Mouse (Mus musculus) forebrain, embryonic 11.5 days (tissue): Measurements from ENCODE around the gene Cfap54. TPM values are rescaled to one million over a fixed set of nuclear protein-coding genes. Genes with fewer than 3 reads are reported as not detected.

ENCODE experiments used
- ATAC-seq: fragments of 200-750 bp; cut with Nextera tagmentation; replicated peaks from 2 replicates; pipeline ENCODE4 v1.8.0; 2017; ENCODE audit warnings: moderate TSS enrichment; ENCODE audit not compliant: low FRiP score
- DNase-seq: peaks from one replicate; pipeline ENCODE4 v3.0.0-alpha.2; 2017; ENCODE audit warnings: low spot score
- H3K27ac ChIP-seq: fragments of 300-500 bp; sonication (generic); 2 replicates; pipeline ENCODE4 v1.5.1; 2014; ENCODE audit warnings: low read depth, low read length
- H3K27me3 ChIP-seq: fragments of 300-500 bp; sonication (generic); 2 replicates; pipeline ENCODE4 v1.6.1; 2014; ENCODE audit warnings: mild to moderate bottlenecking, low read length, mixed read lengths; ENCODE audit not compliant: control insufficient read depth, insufficient read depth
- H3K36me3 ChIP-seq: fragments of 300-500 bp; sonication (generic); 2 replicates; pipeline ENCODE4 v1.6.1; 2014; ENCODE audit warnings: mild to moderate bottlenecking, low read length, moderate library complexity, mixed read lengths; ENCODE audit not compliant: control insufficient read depth, insufficient read depth
- H3K4me1 ChIP-seq: fragments of 300-500 bp; sonication (generic); replicated peaks from 2 replicates; pipeline ENCODE4 v1.6.1; 2014; ENCODE audit warnings: low read length, mixed read lengths; ENCODE audit not compliant: control insufficient read depth, insufficient read depth
- H3K4me2 ChIP-seq: fragments of 300-500 bp; sonication (generic); 2 replicates; pipeline ENCODE4 v1.6.1; 2014; ENCODE audit warnings: low read depth, mild to moderate bottlenecking, low read length, moderate library complexity, mixed read lengths; ENCODE audit not compliant: severe bottlenecking
- H3K4me3 ChIP-seq: fragments of 300-500 bp; sonication (generic); 2 replicates; pipeline ENCODE4 v1.5.1; 2014; ENCODE audit warnings: low read depth, low read length
- H3K9ac ChIP-seq: fragments of 300-500 bp; sonication (generic); 2 replicates; pipeline ENCODE4 v1.6.1; 2014; ENCODE audit warnings: low read length
- H3K9me3 ChIP-seq: fragments of 300-500 bp; sonication (generic); 2 replicates; pipeline ENCODE4 v1.6.1; 2016; ENCODE audit warnings: low read length, mixed read lengths; ENCODE audit not compliant: control insufficient read depth
- WGBS: fragments of 180-500 bp; shearing (Covaris S2); extraction: QIAGEN DNeasy Blood & Tissue Kit; methylation state at CpG from one replicate; pipeline ENCODE4 v1.1.7; 2014; 5-methylcytosine and 5-hydroxymethylcytosine counted together
- polyA plus RNA-seq: library from polyadenylated mRNA; unstranded; fragments of >200 nt; fragmentation: Nextera tagmentation; extraction: Ambion mirVana; gene quantifications from 2 replicates; pipeline ENCODE4 v1.2.1, GENCODE M21; 2014

Gene Cfap54
- polyA plus RNA-seq, 1 experiment from 2014 or later = 1.5 TPM

GRCm38 (mm10) chr10:92932464-92932863 is 149.0 kb downstream of the Cfap54 start:
- Histone ChIP-seq H3K36me3 (no peaks in the 10 kb centered on the region), H3K4me1 (no peaks in the 10 kb centered on the region), H3K4me3 (no peak overlapping the region), H3K4me2 (no peak overlapping the region), H3K9ac (no peak overlapping the region), H3K27me3 (no peaks in the 10 kb centered on the region), H3K27ac (no peak overlapping the region), H3K9me3 (no peaks in the 10 kb centered on the region)
- ATAC-seq (no peak), DNase-seq (no peak)
- 92% methylated on average over 12 of the region's 12 CpGs for WGBS

- Histone ChIP-seq H3K27ac (no peak overlapping the region), H3K4me2 (no peak overlapping the region), H3K4me3 (no peak overlapping the region), H3K9ac (no peak overlapping the region), H3K9me3 (no peaks in the 10 kb centered on the region), H3K36me3 (no peaks in the 10 kb centered on the region), H3K27me3 (no peaks in the 10 kb centered on the region), H3K4me1 (no peaks in the 10 kb centered on the region)
- ATAC-seq (no peak), DNase-seq (no peak)
- 56% methylated on average over 1 of the region's 1 CpGs for WGBS
Observed at GRCm38 (mm10) chr10:92930036-92930435, 151.4 kb downstream of the Cfap54 start.

GRCm38 (mm10) chr10:92928256-92928655 is 153.2 kb downstream of the Cfap54 start:
- Histone ChIP-seq H3K27me3 (no peaks in the 10 kb centered on the region), H3K27ac (no peak overlapping the region), H3K36me3 (no peaks in the 10 kb centered on the region), H3K4me3 (no peak overlapping the region), H3K4me1 (no peaks in the 10 kb centered on the region), H3K9me3 (no peaks in the 10 kb centered on the region), H3K4me2 (no peak overlapping the region), H3K9ac (no peak overlapping the region)
- DNase-seq = no peak
- 88% methylated on average over 3 of the region's 3 CpGs for WGBS
- ATAC-seq = no peak

DNA sequence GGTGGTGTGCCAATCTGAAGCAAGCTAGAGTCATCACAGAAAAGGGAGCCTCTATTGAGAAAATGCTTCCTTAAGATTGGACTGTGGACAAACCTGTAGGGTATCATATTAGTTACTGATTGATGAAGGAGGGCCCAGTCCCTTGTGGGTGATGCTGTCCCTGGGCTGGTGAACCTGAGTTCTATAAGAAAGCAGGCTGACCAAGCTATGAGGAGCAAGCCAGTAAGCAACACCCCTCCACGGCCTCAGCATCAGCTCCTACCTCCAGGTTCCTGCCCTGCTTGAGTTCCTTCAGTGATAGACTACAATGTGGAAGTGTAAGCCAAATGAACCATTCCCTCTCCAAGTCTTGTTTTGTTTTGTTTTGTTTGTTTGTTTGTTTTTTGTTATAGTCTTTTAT is 162.9 kb downstream of the Cfap54 start:
- H3K27ac ChIP-seq = no peak overlapping the region
- DNase-seq (no peak), ATAC-seq (no peak)
- WGBS = 90% methylated on average over 1 of the region's 1 CpGs
- H3K4me2 ChIP-seq = no peak overlapping the region
- H3K9me3 ChIP-seq = no peaks in the 10 kb centered on the region
- H3K27me3 ChIP-seq = no peaks in the 10 kb centered on the region
- no peak overlapping the region for H3K4me3 ChIP-seq
- H3K36me3 ChIP-seq = no peaks in the 10 kb centered on the region
- H3K9ac ChIP-seq = no peak overlapping the region
- H3K4me1 ChIP-seq = no peaks in the 10 kb centered on the region

DNA sequence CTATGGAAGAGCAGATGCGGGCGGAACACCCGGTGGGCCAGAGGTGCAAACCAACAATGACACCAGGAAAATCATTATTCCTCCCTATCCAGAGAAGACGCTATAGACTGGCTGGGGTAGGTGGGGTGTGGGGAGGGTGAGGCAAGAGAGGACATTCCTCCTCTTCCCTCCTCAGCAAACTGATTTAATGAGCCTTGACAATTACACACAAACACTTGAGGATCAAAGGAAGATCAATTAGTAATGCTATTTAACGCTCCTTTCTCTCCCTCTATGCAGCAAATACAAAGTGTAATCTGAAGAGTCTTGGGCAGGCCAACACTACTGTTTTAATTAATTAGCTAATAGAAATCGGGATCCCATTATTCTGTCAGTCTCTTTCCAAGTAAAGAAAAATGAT is 174.2 kb downstream of the Cfap54 start:
- Histone ChIP-seq H3K9me3 (no peaks in the 10 kb centered on the region), H3K4me3 (no peak overlapping the region), H3K4me1 (0 out of 2 replicates have a peak, but pooled peaks cover 3% of the 10 kb centered on the region), H3K27ac (no peak overlapping the region), H3K4me2 (no peak overlapping the region), H3K9ac (no peak overlapping the region), H3K27me3 (no peaks in the 10 kb centered on the region), H3K36me3 (no peaks in the 10 kb centered on the region)
- DNase-seq (no peak), ATAC-seq (peak; percentile 76)
- 44% methylated on average over 6 of the region's 6 CpGs for WGBS

DNA sequence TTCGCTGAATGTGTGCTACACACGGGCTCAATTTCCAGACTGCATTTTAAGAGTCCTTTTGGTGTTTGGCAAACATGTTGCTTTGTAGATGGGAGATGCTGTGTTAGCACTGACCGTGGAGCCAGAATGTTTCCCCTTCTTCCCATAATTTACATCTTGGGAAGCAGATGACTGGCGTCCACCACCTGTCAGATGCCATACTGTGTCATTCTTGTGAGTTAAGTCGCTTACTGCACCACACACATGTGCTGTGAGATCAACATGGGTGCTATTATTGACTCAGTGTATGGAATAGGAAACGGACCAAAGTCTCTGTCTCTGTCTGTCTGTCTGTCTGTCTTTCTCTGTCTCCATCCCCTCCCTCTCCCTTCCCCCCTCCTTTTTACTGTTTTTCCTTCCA is 193.0 kb downstream of the Cfap54 start:
- no peaks in the 10 kb centered on the region for H3K27me3 ChIP-seq
- no peak overlapping the region for H3K27ac ChIP-seq
- H3K36me3 ChIP-seq = no peaks in the 10 kb centered on the region
- no peak overlapping the region for H3K4me2 ChIP-seq
- H3K4me3 ChIP-seq = no peak overlapping the region
- ATAC-seq = no peak
- H3K4me1 ChIP-seq = no peaks in the 10 kb centered on the region
- H3K9ac ChIP-seq = no peak overlapping the region
- H3K9me3 ChIP-seq = no peaks in the 10 kb centered on the region
- no peak for DNase-seq
- WGBS = 83% methylated on average over 6 of the region's 6 CpGs

- ATAC-seq = no peak
- WGBS = 92% methylated on average over 3 of the region's 3 CpGs
- H3K4me1 ChIP-seq = no peaks in the 10 kb centered on the region
- H3K4me3 ChIP-seq = no peak overlapping the region
- no peaks in the 10 kb centered on the region for H3K9me3 ChIP-seq
- no peak overlapping the region for H3K27ac ChIP-seq
- no peaks in the 10 kb centered on the region for H3K36me3 ChIP-seq
- H3K4me2 ChIP-seq = no peak overlapping the region
- no peak for DNase-seq
- no peak overlapping the region for H3K9ac ChIP-seq
- no peaks in the 10 kb centered on the region for H3K27me3 ChIP-seq
Observed at GRCm38 (mm10) chr10:92878000-92878399, 203.4 kb downstream of the Cfap54 start.

DNA sequence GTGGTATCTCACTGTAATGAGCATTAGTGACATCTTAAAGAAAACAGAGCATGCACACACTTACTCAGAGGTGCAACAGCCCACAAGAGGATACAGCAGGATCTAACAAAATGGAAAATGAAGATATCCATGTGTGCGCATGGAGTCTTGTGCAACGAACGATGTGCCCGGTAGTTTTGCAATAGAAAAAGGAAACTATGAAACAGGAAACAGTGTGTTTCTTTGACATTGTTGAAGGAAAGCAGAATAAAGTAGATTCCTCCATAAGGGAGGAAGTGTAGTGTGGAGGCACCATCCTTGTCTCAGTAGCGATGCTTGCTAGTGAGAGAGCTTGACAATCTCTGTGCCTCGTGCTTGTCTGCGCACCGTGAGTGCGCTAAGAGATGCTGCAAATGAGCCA is 240.4 kb downstream of the Cfap54 start:
- Histone ChIP-seq H3K27me3 (no peaks in the 10 kb centered on the region), H3K4me1 (no peaks in the 10 kb centered on the region; the same call in 1 of the 2 replicates), H3K27ac (no peak overlapping the region), H3K4me2 (no peak overlapping the region), H3K36me3 (no peaks in the 10 kb centered on the region), H3K9ac (no peak overlapping the region), H3K9me3 (no peaks in the 10 kb centered on the region), H3K4me3 (no peak overlapping the region)
- WGBS = 96% methylated on average over 9 of the region's 9 CpGs
- no peak for DNase-seq
- ATAC-seq = no peak

DNA sequence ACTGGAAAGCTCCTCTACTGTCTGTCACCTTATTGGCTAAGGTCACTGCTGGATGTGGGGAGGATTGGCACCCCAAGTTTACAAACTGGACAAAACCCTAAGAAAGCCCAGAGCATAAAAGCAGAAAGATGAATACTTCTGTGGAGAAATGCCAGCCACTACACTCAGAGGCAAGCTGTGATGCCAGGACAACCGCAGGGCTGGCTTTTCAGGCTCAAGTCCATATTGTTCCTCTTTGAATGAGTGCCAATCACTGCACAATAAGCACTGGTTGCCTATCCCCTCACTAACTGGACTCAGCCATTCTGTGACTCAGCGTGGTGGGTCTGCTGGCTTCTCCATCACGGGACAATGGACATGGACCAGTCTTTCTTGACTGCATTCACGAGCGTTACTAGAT is 243.8 kb downstream of the Cfap54 start:
- no peak for DNase-seq
- 40% methylated on average over 5 of the region's 5 CpGs for WGBS

More for the DNA sequence above, 243.8 kb downstream of the Cfap54 start:
- Histone ChIP-seq H3K9me3 (no peaks in the 10 kb centered on the region), H3K4me2 (no peak overlapping the region), H3K4me3 (no peak overlapping the region), H3K36me3 (no peaks in the 10 kb centered on the region), H3K4me1 (no peaks in the 10 kb centered on the region; the same call in 1 of the 2 replicates), H3K9ac (no peak overlapping the region), H3K27me3 (no peaks in the 10 kb centered on the region), H3K27ac (no peak overlapping the region)
- ATAC-seq = peak; percentile 55
